Mouse (Mus musculus) forelimb bud, embryonic 11.5 days (tissue): ENCODE results near the gene Btbd35f3.
"Not testable (repeated sequence)": the region's sequence is repeated elsewhere in the genome, so short reads cannot be mapped to it uniquely, and the experiment has no call there.

Source experiments
- DNase-seq: peaks from one replicate; pipeline ENCODE4 v3.0.0-alpha.2; 2012; ENCODE audit warnings: low read depth, low spot score

The Btbd35f3 gene

GRCm38 (mm10) chrX:4037374-4037773 lies at the start of gene Btbd35f3:
TSS of gene Btbd35f3 (plus strand) at chrX:4037674.
- DNase-seq: not testable (repeated sequence)
